Mouse (Mus musculus): ENCODE measurements around the gene Slc35b1.

The Slc35b1 gene

DNA sequence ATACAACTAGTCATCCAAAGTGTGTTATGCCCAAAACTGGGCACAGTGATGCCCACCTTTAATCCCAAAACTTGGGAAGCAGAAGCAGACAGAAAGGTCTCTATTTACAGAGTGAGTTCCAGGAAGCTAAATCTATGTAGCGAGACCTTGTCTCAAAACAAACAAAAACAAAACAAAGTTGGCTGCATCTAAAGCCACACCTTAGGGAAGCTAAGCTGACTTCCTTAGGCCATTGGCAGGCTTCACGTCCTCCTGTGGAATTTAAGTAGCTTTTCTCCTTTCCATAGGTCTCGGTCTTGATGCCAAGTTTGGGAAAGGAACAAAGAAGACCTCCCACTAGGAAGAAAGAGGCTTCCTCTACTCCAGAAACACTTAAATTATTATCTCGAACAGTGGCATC lies 6.7 kb downstream of the Slc35b1 start:
- in situ Hi-C loops (cut with MboI; ENCODE audit: unreplicated experiment in 2 of 2) = loop anchor here (10.0 to 25.0 kb wide), 4 partner anchors 114 to 279 kb away; partner anchors contain the start of genes Dlx3 (in 1 of the 2) and Phb (in 1 of the 2)

DNA sequence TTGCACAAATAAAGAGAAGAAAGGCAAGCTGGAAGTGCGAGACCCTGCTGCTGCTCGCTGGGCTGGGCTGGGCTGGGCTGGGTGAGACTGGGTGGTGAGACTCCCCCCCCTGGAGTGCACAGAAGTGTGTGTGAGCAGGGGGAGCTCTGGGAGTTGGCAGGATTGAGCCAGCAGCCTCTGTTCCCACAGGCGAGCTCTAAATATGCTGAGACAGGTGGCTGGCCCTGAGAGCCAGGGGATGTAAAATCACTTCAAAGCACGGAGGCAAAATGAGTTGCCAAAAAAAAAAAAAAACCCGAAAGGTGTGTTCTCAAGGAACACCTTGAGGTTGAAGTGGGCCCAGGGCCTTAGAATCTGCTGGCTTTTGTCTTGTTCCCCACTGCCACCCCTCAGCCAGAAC lies 7.3 kb downstream of the Slc35b1 start:
- in situ Hi-C loops (cut with MboI; ENCODE audit: unreplicated experiment in 2 of 2) = loop anchor here (10.0 to 25.0 kb wide), 4 partner anchors 113 to 279 kb away; partner anchors contain the start of genes Dlx3 (in 1 of the 2) and Phb (in 1 of the 2)

DNA sequence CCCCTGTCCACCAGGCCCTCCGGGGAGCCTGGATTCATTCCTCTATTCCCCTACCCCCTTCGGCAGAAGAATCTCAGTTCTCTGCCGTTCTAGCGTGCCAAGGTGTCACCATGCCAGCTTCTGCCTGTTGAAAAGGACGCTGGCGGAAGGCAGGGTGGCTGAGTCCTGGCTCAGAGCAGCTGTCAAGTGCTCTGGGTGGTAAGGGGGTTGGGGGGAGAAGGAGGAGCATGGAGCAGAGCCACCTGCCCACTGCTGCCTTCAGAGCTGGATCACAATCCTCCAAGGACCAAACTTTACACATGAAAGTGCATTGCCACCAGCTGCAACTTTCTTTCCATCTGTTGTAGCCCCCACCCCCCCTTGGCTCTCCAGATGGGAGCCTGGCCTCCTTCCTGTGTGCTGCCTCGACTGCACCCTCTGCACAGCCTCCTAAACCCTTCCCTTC lies 7.8 kb downstream of the Slc35b1 start:
- in situ Hi-C loops (cut with MboI; ENCODE audit: unreplicated experiment in 2 of 2) = loop anchor here (10.0 to 25.0 kb wide), 4 partner anchors 113 to 280 kb away; partner anchors contain the start of genes Dlx3 (in 1 of the 2) and Phb (in 1 of the 2)

DNA sequence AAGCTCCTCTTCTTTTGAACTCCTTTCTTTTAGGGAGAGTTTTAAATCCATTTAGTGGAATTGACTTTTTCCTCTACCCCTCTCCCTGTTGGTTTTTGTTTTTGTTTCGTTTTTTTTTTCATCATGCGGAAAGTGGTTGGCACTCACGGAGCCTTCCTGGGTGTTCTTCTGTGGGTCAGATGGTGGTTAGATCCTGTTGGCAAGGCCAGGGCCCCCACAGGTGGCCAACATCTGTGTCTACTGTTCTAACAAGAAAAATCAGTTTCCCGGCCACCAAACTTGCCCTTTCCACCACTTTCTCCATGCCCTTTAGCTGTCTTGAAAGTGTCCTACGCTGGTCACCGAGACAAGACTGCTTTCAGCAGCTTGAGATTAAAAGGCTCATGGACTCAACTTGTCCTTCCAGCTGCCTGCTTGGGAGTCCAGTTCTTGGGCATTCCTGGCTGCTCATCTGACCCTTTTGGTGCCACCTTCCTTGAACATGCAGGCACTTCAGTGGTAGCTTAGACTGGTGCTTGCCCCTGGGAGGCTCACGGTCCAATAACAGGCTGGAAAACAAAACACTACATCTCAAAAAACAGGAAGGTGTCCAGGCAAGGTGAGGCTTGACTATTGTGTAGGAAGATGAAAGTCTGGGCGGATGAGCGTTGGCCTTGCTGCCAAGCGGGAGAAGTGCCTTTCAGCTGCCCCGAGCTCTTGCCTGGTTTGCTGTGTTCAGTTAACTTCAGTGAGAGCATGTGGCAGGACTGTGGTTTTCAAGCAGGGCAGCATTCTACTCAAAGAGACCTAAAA lies 8.4 kb downstream of the Slc35b1 start:
- in situ Hi-C loops (cut with MboI; ENCODE audit: unreplicated experiment in 2 of 2) = loop anchor here (10.0 to 25.0 kb wide), 4 partner anchors 112 to 281 kb away; partner anchors contain the start of genes Dlx3 (in 1 of the 2) and Phb (in 1 of the 2)

DNA sequence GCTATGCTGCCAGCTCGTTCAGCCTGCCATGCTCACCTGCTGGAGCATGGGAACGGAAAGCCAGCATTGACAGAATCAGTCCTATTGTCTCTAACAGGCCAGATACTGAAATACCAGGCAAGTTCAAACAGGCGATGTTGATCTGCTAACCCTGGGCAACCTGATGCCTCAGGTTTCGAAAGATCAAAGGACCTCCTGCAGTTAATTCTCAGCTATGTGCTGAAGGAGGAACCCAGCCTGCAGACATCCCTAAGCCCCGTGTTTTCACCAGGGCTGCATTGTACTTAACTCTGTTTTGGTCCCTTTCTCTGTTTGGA lies 9.0 kb downstream of the Slc35b1 start:
- in situ Hi-C loops (cut with MboI; ENCODE audit: unreplicated experiment in 2 of 2) = loop anchor here (10.0 to 25.0 kb wide), 4 partner anchors 111 to 281 kb away; partner anchors contain the start of genes Dlx3 (in 1 of the 2) and Phb (in 1 of the 2)

DNA sequence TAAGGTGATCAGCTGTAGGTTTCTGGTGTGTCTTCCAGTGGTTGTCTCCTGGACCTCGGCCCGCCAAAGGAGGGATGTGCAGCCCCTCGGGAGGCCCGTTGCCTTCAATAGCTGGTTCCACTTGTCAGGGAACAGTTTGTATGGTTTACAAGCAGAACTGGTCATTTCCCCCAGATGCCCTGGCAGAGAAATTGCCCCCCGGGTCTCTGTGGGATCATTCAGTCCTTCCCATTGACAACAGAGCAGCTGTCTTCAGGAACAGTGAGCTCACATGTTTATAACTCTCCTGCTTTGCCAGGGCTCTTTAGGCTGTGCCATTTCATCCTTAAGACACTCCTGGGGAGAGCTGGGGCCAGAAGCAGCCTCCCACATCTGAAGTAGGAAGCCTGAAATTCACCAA lies 9.6 kb downstream of the Slc35b1 start:
- in situ Hi-C loops (cut with MboI; ENCODE audit: unreplicated experiment in 2 of 2) = loop anchor here (10.0 to 25.0 kb wide), 4 partner anchors 111 to 282 kb away; partner anchors contain the start of genes Dlx3 (in 1 of the 2) and Phb (in 1 of the 2)

DNA sequence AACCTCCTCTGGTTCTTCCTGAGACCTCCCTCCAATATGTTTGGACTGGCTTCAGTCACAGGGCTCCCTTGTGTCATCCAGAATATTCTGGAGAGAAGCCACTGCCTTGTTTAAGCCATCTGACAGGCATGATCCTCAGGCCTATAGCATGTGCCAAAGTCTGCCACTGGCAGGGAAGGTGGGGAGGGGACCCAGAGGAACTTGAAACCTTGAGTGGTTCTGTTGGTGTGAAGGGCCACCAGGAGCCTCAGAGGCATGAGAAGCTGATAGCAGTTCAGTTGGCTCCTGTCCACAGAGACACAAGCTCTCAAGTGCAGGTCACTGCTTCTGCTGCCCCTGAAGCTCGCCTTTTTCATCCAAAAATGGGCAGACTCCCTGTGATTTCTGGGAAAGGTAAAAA lies 12.1 kb downstream of the Slc35b1 start:
- in situ Hi-C loops (cut with MboI; ENCODE audit: unreplicated experiment in 2 of 2) = loop anchor here (5.0 to 25.0 kb wide), 6 partner anchors 36 to 284 kb away; partner anchors contain the start of genes Dlx3 (in 1 of the 2) and Phb (in 1 of the 2)

DNA sequence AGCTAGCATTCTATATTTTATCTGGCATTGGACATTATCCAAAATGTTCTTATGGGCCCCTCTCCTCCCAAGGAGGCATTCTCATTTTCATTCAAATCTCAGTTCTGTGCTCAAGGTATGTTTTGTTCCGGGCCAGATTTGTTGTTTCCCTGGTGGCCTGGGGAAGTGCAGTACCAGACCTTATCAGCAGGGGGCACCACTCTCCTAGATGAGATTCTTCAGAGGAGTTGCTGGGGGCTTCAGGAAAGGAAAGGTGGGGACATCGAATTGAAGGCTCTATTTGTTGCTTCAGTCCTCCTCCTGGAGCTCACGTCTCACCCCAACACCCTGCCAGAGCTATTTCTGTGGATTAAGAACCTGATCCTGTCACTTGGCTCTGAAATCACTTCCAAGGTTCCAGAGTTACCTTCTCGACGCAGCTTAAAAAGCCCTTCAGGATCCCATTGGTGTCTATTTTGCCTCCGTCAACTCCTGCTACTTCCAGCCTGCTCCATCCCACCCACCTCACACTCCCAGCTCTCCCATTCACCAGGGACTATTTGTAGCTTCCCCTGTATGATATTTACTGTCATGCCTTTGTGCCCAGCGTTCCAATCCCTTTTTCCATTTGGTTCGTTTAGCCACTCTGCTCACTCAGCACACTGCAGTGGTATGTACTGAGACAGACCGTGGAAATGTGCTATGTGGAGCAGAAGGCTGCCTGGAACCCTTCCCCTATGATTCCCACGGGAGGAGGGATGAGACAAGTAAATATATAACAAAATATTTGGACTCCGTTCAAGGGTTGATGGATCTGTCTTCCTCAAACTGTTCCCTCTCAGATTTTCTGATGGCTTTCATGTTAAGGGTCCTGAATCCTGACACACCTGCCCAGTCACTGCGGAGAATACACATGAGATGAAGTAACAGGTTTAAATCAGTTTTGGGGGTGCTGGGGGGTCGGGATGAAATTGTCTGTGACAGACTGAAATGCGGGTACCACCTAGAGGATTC lies 13.6 kb downstream of the Slc35b1 start:
- in situ Hi-C loops (cut with MboI; ENCODE audit: unreplicated experiment in 2 of 2) = loop anchor here (5.0 to 25.0 kb wide), 6 partner anchors 34 to 286 kb away; partner anchors contain the start of genes Dlx3 (in 1 of the 2) and Phb (in 1 of the 2)

DNA sequence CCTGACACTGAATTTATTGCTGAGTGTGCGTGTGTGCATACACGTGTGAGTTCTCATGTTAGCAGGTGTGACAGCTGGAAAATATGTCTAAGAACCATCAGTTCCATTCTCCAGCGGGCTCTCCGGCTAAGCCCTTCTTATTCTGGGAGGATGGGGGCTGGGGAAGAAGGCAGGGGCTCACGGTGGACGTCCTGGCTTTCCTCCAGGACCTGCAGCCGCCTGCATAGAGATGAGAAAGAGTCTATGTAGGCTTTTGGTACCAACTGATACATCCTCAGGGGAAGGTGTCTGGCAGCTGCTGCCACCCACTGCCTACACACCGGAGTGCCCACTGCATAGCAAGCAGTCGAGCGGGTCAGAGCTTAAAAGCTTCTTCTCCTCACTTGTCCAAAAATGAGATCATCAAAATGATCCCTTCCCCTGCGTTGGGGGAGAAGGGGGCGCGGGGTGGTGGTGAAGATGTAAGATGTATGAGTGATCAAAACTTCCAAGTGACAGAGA lies 15.1 kb downstream of the Slc35b1 start:
- in situ Hi-C loops (cut with MboI; ENCODE audit: unreplicated experiment in 2 of 2) = loop anchor here (5.0 to 25.0 kb wide), 6 partner anchors 33 to 287 kb away; partner anchors contain the start of genes Phb (in 2 of the 2) and Dlx3 (in 1 of the 2)

DNA sequence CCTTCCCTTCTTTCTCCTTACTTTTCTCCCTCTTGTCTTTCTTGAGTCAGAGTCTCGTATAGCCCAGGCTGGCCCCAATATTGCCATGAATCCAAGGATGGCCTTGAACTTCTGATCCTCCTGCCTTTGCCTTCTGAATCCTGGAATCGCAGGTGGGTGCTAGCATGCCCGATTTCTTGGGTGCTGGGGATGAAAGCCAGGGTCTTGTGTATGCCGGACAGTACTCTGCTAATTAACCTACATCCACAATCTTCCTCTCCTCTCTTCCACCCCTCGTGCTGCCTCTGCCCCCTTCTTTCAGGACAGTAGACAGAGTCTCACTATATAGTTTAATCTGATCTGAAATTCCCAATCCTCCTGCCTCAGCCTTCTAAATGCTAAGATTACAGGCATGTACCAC lies 17.1 kb downstream of the Slc35b1 start:
- in situ Hi-C loops (cut with MboI; ENCODE audit: unreplicated experiment in 2 of 2) = loop anchor here in 1 of 2 experiments (25.0 kb wide), 1 partner anchor 261 kb away; the partner anchor contains the start of gene Phb

DNA sequence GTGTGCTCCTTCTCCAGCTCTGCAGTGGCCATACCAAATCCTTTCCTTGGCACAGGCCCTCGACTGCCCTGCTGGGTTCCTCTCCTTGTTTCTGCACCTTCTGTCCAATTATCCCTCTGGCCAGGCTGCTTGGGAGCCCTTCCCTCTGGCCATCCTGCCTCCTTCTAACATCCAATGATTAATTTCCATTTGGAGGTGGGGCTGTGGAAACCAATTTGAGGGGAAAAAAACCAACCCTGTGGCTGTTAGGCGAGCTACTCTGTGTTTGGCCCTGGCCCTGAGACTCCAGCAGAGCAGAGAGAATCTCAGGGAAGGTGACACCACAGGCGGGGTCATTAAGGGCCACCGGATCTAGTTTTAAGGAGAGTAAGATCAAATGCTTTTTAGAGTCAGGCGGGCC lies 17.7 kb downstream of the Slc35b1 start:
- in situ Hi-C loops (cut with MboI; ENCODE audit: unreplicated experiment in 2 of 2) = loop anchor here in 1 of 2 experiments (25.0 kb wide), 1 partner anchor 260 kb away; the partner anchor contains the start of gene Phb

DNA sequence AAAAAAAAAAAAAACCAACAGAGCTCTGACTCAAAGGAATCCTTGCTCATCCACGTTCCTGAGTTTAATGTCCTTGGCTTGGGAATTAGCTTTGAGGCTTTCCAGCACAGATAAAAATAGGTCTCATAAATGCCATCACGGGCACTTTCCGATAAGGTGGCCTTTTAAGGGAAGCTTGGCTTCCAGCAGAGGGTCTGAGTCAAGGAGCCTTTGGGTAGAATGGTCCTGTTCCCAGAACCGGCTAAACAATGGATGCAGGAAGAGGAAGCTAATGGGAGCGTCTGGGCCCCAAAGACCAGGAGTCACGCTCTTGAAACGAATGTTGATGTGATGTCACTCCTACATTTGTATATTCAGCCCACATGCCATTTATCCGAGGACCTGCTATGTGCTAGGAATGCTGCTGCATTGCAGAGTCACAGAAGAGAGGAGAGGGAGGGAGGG lies 18.2 kb downstream of the Slc35b1 start:
- in situ Hi-C loops (cut with MboI; ENCODE audit: unreplicated experiment in 2 of 2) = loop anchor here in 1 of 2 experiments (25.0 kb wide), 1 partner anchor 260 kb away; the partner anchor contains the start of gene Phb

DNA sequence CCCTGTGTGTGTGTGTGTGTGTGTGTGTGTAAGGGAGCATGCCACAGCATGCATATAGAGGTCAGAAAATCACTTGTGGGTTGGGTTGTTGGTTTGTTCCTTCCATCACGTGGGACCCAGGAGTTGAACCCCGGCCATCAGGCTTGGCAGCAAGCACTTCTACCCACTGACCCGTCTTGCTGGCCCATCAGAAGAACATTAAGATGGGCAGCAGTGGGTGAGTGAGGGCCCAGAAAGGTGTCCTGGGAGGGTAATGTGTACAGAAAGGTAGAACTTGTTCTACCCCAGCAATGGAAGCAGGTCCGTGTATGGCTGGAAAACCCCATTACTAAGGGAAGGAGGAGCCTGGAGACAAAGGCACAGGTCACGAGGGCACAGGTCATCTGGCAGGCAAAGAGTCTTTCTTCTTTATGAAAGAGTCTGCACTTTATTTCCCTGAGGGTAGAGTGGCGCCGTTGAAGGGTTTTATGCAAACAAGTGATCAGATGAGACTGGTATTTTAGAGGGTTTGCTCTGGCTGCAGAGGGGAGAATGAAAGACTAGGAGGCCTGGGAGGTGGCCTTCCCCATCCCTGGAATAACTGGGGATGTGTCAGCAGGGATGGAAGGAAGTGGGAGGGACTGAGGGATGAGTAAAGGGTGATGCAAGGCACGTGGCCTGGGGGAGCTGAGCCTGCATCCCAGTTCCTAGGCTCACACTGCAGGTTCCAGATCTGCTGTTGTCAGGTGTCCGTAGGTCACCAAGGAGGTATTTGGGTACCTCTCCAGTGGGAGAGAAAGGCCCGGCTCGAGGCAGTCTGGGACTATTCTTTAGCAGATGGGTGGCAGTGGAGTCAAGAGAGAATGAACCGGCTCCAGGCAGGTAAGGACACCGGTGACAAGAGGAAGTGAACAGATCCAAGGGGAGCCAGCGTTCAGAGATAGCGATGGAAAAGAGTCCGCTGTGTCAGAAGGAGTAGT lies 19.2 kb downstream of the Slc35b1 start:
- in situ Hi-C loops (cut with MboI; ENCODE audit: unreplicated experiment in 2 of 2) = loop anchor here in 1 of 2 experiments (25.0 kb wide), 1 partner anchor 259 kb away; the partner anchor contains the start of gene Phb

DNA sequence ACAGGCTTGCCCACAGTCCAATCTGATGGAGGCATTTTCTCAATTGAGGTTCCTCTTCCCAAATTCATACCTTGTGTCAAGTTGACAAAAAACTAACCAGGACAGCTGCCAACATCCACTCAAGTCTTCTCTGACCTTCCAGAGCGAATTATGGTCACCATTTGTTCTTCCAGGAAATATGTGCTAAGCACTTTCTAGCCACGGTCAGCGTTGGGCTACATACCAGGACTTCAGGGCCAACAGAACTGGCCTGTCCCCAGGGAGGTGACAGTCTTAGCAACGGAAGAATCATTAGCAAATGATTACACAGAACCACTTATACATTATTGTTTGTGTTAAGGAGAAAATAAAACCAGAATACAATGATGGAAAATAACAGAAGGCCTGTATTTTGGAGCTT lies 21.3 kb downstream of the Slc35b1 start:
- in situ Hi-C loops (cut with MboI; ENCODE audit: unreplicated experiment in 2 of 2) = loop anchor here in 1 of 2 experiments (25.0 kb wide), 1 partner anchor 257 kb away; the partner anchor contains the start of gene Phb

DNA sequence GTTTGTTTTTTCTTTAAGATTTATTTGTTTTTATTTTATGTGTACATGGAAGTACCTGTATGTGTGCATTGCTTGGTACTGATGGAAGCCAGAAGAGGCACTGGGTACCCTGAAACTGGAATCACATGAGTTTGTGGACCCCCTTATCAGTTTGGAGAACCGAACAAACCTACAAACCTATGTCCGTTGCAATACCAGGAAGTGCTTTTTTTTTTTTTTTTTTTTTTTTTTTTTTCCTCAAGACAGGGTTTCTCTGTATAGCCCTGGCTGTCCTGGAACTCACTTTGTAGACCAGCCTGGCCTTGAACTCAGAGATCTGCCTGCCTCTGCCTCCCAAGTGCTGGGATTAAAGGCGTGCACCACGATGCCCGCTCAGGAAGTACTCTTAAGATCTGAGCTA lies 21.9 kb downstream of the Slc35b1 start:
- in situ Hi-C loops (cut with MboI; ENCODE audit: unreplicated experiment in 2 of 2) = loop anchor here in 1 of 2 experiments (25.0 kb wide), 1 partner anchor 256 kb away; the partner anchor contains the start of gene Phb

DNA sequence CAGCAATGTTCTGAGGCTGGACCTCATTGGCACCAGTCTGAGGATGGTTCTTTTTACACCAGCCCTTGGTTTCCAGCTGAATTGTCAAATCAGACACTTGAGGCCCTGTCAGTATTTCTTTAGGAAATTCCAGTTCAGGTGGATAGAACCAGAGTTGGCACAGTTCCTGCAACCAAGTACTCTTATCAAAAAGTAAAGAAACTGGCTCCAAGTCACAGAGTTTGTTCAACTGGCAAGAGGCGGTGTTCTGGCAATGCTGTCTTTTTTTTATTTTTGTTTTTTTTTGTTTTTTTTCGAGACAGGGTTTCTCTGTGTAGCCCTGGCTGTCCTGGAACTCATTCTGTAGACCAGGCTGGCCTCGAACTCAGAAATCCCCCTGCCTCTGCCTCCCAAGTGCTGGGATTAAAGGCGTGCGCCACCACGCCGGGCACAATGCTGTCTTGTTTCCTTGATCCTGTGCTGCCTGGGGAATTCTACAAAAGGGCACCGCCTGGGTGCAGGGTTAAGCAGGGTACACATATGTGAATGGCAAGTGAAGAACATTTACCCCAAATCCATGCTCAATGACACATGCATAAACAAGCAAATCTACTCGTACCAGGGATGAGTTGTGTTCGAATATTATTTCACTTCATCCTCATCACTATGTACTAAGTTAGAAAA lies 25.1 kb downstream of the Slc35b1 start:
- in situ Hi-C loops (cut with MboI; ENCODE audit: unreplicated experiment in 2 of 2) = loop anchor here in 1 of 2 experiments (25.0 kb wide), 1 partner anchor 253 kb away; the partner anchor contains the start of gene Phb

DNA sequence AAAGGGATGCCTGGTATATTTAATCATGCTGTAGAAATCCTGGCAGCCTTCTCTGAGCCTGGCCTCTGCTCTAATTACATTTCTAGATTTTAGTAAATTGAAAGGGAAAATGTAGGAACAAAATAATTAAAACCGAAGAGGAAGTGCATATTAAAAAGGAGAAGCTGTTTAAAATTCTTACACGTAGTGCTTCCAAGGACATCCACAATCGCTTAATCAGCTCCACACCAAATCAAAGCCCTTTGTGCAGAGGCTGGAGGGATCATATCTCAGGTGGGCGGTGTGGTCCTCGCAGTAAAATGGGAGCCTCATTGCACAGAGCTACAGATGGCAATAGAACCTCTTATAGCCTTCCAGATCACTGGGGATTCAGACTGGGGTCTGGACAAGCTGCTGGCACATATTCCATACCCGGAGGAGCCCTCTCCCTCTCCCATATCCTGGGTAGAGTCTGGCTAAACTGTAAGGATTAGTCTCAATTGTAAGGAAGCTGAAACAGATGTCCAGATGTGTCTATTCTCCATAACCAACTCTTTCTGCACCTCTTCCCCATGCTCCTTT lies 27.0 kb downstream of the Slc35b1 start:
- in situ Hi-C loops (cut with MboI; ENCODE audit: unreplicated experiment in 2 of 2) = loop anchor here in 1 of 2 experiments (25.0 kb wide), 1 partner anchor 251 kb away; the partner anchor contains the start of gene Phb
